Mouse (Mus musculus) forebrain, postnatal 0 days (tissue): ENCODE measurements around the gene Heatr5b. TPM values are rescaled to one million over a fixed set of nuclear protein-coding genes. Genes with fewer than 3 reads are reported as not detected.

ENCODE experiments used
- ATAC-seq: fragments of 200-750 bp; cut with Nextera tagmentation; 2 replicates; pipeline ENCODE4 v1.8.0; 2017; ENCODE audit warnings: mild to moderate bottlenecking, moderate library complexity
- DNase-seq: peaks from one replicate; pipeline ENCODE4 v3.0.0-alpha.2; 2015
- H3K27ac ChIP-seq: fragments of 300-500 bp; sonication (generic); 2 replicates; pipeline ENCODE4 v1.5.1; 2014; ENCODE audit warnings: low read depth, mild to moderate bottlenecking, antibody characterized with exemption, low read length, moderate library complexity, mixed read lengths
- H3K27me3 ChIP-seq: fragments of 300-500 bp; sonication (generic); 2 replicates; pipeline ENCODE4 v1.6.1; 2014; ENCODE audit warnings: mild to moderate bottlenecking, low read length, mixed read lengths; ENCODE audit not compliant: insufficient read depth
- H3K36me3 ChIP-seq: fragments of 300-500 bp; sonication (generic); 2 replicates; pipeline ENCODE4 v1.6.1; 2014; ENCODE audit warnings: mild to moderate bottlenecking, moderate library complexity; ENCODE audit not compliant: insufficient read depth
- H3K4me1 ChIP-seq: fragments of 300-500 bp; sonication (generic); 2 replicates; pipeline ENCODE4 v1.6.1; 2014; ENCODE audit warnings: antibody characterized with exemption; ENCODE audit not compliant: insufficient read depth
- H3K4me2 ChIP-seq: fragments of 300-500 bp; sonication (generic); 2 replicates; pipeline ENCODE4 v1.6.1; 2014; ENCODE audit warnings: low read depth, mild to moderate bottlenecking, moderate library complexity
- H3K4me3 ChIP-seq: fragments of 300-500 bp; sonication (generic); 2 replicates; pipeline ENCODE4 v1.5.1; 2014; ENCODE audit warnings: low read depth, low read length, mixed read lengths
- H3K9ac ChIP-seq: fragments of 300-500 bp; sonication (generic); 2 replicates; pipeline ENCODE4 v1.6.1; 2014; ENCODE audit warnings: mild to moderate bottlenecking
- H3K9me3 ChIP-seq: fragments of 300-500 bp; sonication (generic); 2 replicates; pipeline ENCODE4 v1.6.1; 2016; ENCODE audit warnings: low read length
- CTCF ChIP-seq: sonication (generic); IDR thresholded peaks from 2 replicates; pipeline ENCODE4 v1.5.1; 2016; ENCODE audit warnings: antibody characterized with exemption, control low read depth, low read depth
- WGBS: fragments of 180-500 bp; shearing (Covaris S2); extraction: QIAGEN DNeasy Blood & Tissue Kit; methylation state at CpG from one replicate; pipeline ENCODE4 v1.1.7; 2014; 5-methylcytosine and 5-hydroxymethylcytosine counted together
- polyA plus RNA-seq: library from polyadenylated mRNA; unstranded; fragments of >200 nt; fragmentation: Nextera tagmentation; extraction: Ambion mirVana; gene quantifications from 2 replicates; pipeline ENCODE4 v1.2.1, GENCODE M21; 2015
- total RNA-seq: library from RNA; depleted of rRNA; stranded (reverse); fragments of >200 nt; gene quantifications from 2 replicates; pipeline ENCODE4 v1.2.3, GENCODE M21; 2014

Gene Heatr5b
- total and polyA plus RNA-seq, 2 experiments from 2014 or later: 10.4 to 49.6 TPM

- H3K9me3 ChIP-seq: no peaks in the 10 kb centered on the region
- WGBS: 95% methylated on average over 7 of the region's 7 CpGs
- no peak for TF ChIP-seq CTCF
- DNase-seq (no peak), ATAC-seq (no peak)
- no peaks in the 10 kb centered on the region for H3K4me1 ChIP-seq
- H3K36me3 ChIP-seq: peaks cover 76% of the 10 kb centered on the region
- no peak overlapping the region for H3K4me2 ChIP-seq
- no peak overlapping the region for H3K9ac ChIP-seq
- no peak overlapping the region for H3K27ac ChIP-seq
- no peaks in the 10 kb centered on the region for H3K27me3 ChIP-seq
- no peak overlapping the region for H3K4me3 ChIP-seq
These were observed 7.2 kb upstream of the Heatr5b start for GRCm38 (mm10) chr17:78842271-78842928.

- ATAC-seq (no peak), DNase-seq (peak; percentile 10)
- 0 out of 2 replicates have a peak, but pooled peaks cover 8% of the 10 kb centered on the region for H3K4me1 ChIP-seq
- H3K36me3 ChIP-seq: peaks cover 30% of the 10 kb centered on the region
- H3K4me2 ChIP-seq: peak overlapping the region; percentile 71
- no peaks in the 10 kb centered on the region for H3K9me3 ChIP-seq
- TF ChIP-seq CTCF: no peak; the same call in 1 of the 2 replicates
- H3K4me3 ChIP-seq: peak overlapping the region; percentile 70
- H3K27ac ChIP-seq: 0 out of 2 replicates have a peak overlapping the region, but pooled peaks have one; percentile 50
- peak overlapping the region; percentile 56 for H3K9ac ChIP-seq
- WGBS: 19% methylated on average over 2 of the region's 2 CpGs
- no peaks in the 10 kb centered on the region for H3K27me3 ChIP-seq
These were observed 892 bp upstream of the Heatr5b start for GRCm38 (mm10) chr17:78836056-78836455.

- Histone ChIP-seq H3K4me1 (no peaks in the 10 kb centered on the region), H3K36me3 (peaks cover 75% of the 10 kb centered on the region), H3K27ac (no peak overlapping the region), H3K4me3 (no peak overlapping the region), H3K4me2 (no peak overlapping the region), H3K9ac (no peak overlapping the region), H3K27me3 (no peaks in the 10 kb centered on the region), H3K9me3 (no peaks in the 10 kb centered on the region)
- ATAC-seq: no peak
- WGBS: 91% methylated on average over 13 of the region's 13 CpGs
- TF ChIP-seq CTCF: no peak
- no peak for DNase-seq
These were observed 10.8 kb downstream of the Heatr5b start for GRCm38 (mm10) chr17:78824346-78824745.

- TF ChIP-seq CTCF: no peak
- peaks cover 47% of the 10 kb centered on the region for H3K36me3 ChIP-seq
- ATAC-seq: no peak
- H3K27me3 ChIP-seq: no peaks in the 10 kb centered on the region
- H3K4me1 ChIP-seq: no peaks in the 10 kb centered on the region
- H3K4me3 ChIP-seq: no peak overlapping the region
- no peak for DNase-seq
- WGBS: 93% methylated on average over 3 of the region's 3 CpGs
- H3K9ac ChIP-seq: no peak overlapping the region
- no peak overlapping the region for H3K4me2 ChIP-seq
- no peaks in the 10 kb centered on the region for H3K9me3 ChIP-seq
- no peak overlapping the region for H3K27ac ChIP-seq
These were observed 25.6 kb downstream of the Heatr5b start for GRCm38 (mm10) chr17:78809582-78809981.

- Histone ChIP-seq H3K27me3 (no peaks in the 10 kb centered on the region), H3K4me1 (no peaks in the 10 kb centered on the region), H3K9ac (no peak overlapping the region), H3K36me3 (peaks cover 45% of the 10 kb centered on the region), H3K4me3 (no peak overlapping the region), H3K4me2 (no peak overlapping the region), H3K27ac (no peak overlapping the region), H3K9me3 (no peaks in the 10 kb centered on the region)
- peak; percentile 59 for TF ChIP-seq CTCF
- no peak for ATAC-seq
- peak; percentile 23 for DNase-seq
These were observed 26.1 kb downstream of the Heatr5b start for GRCm38 (mm10) chr17:78809019-78809418.

GRCm38 (mm10) chr17:78797222-78797621 lies 37.9 kb downstream of the Heatr5b start:
- TF ChIP-seq CTCF: no peak
- peaks cover 61% of the 10 kb centered on the region for H3K36me3 ChIP-seq
- H3K4me3 ChIP-seq: no peak overlapping the region
- ATAC-seq (no peak), DNase-seq (no peak)
- 93% methylated on average over 1 of the region's 1 CpGs for WGBS
- H3K27ac ChIP-seq: no peak overlapping the region
- no peak overlapping the region for H3K4me2 ChIP-seq
- no peak overlapping the region for H3K9ac ChIP-seq
- no peaks in the 10 kb centered on the region for H3K27me3 ChIP-seq
- no peaks in the 10 kb centered on the region for H3K4me1 ChIP-seq
- H3K9me3 ChIP-seq: no peaks in the 10 kb centered on the region

GRCm38 (mm10) chr17:78794390-78794789 lies 40.8 kb downstream of the Heatr5b start:
- no peak for DNase-seq
- H3K4me1 ChIP-seq: no peaks in the 10 kb centered on the region
- H3K9ac ChIP-seq: no peak overlapping the region
- no peaks in the 10 kb centered on the region for H3K27me3 ChIP-seq
- no peak overlapping the region for H3K4me3 ChIP-seq
- H3K27ac ChIP-seq: no peak overlapping the region
- WGBS: 87% methylated on average over 5 of the region's 5 CpGs
- H3K36me3 ChIP-seq: peaks cover 58% of the 10 kb centered on the region
- H3K9me3 ChIP-seq: no peaks in the 10 kb centered on the region
- ATAC-seq: no peak
- H3K4me2 ChIP-seq: no peak overlapping the region
- no peak for TF ChIP-seq CTCF
